Mouse (Mus musculus) common myeloid progenitor, adult 5-6 weeks (primary cell): Measurements from ENCODE around the gene Gm21885. TPM values are rescaled to one million over a fixed set of nuclear protein-coding genes. Genes with fewer than 3 reads are reported as not detected.

Source experiments
- ATAC-seq: replicated peaks from 2 replicates; pipeline ENCODE4 v1.8.0; 2016; ENCODE audit warnings: low read depth, mild to moderate bottlenecking, moderate TSS enrichment, inconsistent platforms; ENCODE audit not compliant: poor library complexity, severe bottlenecking
- total RNA-seq: library from RNA; stranded (forward); fragments of 200-1000, 187-1606 nt; gene quantifications from 2 replicates; pipeline ENCODE4 v1.2.3, GENCODE M21; 2017

The Gm21885 gene
- not detected in 2 replicates for total RNA-seq

- ATAC-seq: no peak
Observed at GRCm38 (mm10) chr11:94281199-94282181, at the start of gene Gm21885. TSS of gene Gm21885 (plus strand) at chr11:94281873.

- no peak for ATAC-seq
Observed at GRCm38 (mm10) chr11:94233405-94233804, 48.3 kb upstream of the Gm21885 start.

GRCm38 (mm10) chr11:94234380-94234779 lies 47.3 kb upstream of the Gm21885 start:
- ATAC-seq: no peak

DNA sequence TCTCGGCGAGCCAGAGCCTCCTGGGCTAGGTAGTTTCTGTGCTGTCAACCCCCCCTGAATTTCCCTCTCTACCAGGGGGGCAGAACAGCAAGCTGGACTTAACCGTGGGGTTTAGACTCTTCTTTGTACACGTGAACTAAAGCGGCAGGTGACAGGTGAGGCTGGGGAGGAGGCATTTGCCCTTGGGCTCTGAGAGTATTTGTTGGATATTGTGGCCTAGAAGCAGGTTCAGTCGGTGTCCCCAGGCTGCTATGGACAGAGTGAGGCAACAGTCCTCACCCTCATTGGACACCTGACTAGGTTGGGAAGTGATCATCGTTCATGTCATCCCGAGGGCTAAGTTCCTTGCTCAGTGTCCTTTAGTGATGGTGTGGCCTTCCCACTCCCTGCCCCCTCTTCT lies 46.8 kb upstream of the Gm21885 start:
- no peak for ATAC-seq

GRCm38 (mm10) chr11:94236074-94236473 lies 45.6 kb upstream of the Gm21885 start:
- peak; percentile 97 for ATAC-seq

DNA sequence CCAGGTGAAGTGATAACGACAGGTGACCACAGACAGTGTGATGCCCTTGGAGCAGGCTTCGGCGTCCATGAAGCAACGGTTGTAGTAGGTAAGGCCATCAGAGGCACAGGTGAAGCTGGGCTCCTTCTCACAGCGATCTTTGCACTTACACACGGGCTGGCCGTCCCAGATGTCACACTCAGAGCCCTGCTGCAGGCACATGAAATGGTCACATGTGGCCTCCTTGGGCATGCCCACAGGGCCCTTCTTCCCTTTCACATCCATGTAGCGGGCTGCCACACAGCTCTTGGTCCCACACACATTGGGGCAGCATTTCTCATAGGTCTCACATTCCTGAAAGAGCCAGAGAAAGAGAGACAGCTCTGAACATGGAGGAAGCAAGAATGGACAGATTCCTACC lies 42.9 kb upstream of the Gm21885 start:
- no peak for ATAC-seq

- no peak for ATAC-seq
Observed at GRCm38 (mm10) chr11:94239706-94240105, 42.0 kb upstream of the Gm21885 start.

GRCm38 (mm10) chr11:94242760-94243421 lies 38.8 kb upstream of the Gm21885 start:
- ATAC-seq: peak; percentile 59

GRCm38 (mm10) chr11:94243422-94244180 lies 38.1 kb upstream of the Gm21885 start:
- peak; percentile 23 for ATAC-seq

DNA sequence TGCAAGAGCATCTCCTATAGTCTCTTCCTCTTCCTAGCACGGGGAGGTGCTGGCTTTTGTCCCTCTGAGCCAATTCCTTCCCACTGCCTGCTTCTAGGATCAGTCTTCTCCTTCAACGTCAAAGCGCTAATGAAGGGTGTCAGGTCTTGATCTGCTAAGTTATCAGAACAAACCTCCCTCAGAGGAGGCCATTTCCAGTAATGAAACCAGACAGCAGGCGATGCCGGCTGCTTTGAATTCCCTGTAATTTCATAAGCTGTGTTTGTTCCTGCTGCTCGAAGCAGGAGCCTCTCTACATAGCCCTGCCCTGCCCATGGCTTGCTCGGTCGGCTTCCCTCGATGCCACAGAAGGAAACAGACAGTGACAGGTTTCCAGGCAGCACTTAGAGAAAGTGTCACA lies 37.3 kb upstream of the Gm21885 start:
- ATAC-seq: no peak

DNA sequence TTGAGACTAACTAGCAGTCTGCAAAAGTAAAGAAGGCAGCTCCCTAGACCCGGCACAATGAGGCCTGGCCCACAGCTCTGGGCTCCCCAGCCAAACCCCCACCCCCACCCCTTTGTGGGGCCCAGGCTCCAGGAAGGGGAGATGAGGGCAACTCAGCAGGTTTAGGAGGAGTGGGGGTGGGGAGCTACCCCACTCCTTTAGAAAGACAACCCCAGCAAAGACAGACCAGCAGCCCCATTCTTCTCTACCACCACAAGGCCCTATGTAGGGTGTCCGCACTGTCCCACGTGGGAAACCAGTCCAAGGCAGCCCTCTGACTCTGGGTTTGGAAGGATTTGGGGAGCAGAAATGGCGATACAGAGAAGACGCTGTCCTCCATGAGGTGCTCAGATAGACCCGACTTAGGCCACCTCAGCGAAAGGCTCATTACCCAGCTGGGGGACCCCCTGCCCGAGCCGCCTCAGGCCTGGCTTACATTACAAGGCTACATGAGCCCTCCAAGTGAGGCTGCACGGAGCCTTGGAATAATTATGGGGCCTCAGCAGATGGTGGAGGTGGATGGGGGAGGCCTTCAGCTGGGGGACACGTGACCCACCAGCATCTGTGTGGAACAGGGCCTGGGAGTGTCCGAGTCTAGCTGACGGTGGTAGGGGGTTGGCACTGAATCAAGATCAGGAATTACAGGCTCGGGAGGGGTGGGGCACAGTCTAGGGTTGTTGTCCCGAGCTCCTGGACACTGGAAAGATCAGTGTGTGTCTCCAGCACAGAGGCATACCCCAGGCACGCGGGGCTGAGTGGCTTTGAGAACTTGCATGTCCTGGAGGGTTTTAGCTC lies 35.5 kb upstream of the Gm21885 start, which contains the start of gene Wfikkn2:
TSS of gene Wfikkn2 (minus strand) at position 51 of the 834 bp plus-strand sequence.
- no peak for ATAC-seq

- ATAC-seq: no peak
Observed at GRCm38 (mm10) chr11:94246789-94247061, 34.9 kb upstream of the Gm21885 start.

GRCm38 (mm10) chr11:94253156-94253555 lies 28.5 kb upstream of the Gm21885 start:
- 0 out of 2 replicates have a peak, but pooled peaks have one; percentile 18 for ATAC-seq

- peak; percentile 56; the same call in 1 of the 2 replicates for ATAC-seq
Observed at GRCm38 (mm10) chr11:94253691-94254090, 28.0 kb upstream of the Gm21885 start.

DNA sequence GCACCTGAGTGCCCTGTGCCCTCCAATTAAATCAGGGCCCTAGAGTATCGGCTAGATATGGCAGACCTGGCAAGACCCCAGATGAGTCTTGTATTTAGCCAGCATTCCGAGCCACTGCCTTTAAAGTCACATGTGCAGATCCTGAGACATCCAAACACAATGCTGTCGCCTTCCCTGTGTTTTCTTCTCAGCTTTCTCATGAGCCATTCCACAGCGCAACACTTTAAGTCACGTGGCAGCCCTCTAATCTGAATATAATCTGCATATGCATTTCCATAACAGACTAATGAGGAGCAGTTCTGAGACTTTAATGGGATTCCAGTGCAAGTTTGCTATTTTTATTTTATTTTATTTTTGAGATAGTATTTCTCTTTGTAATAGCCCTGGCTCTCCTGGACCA lies 25.9 kb upstream of the Gm21885 start:
- ATAC-seq: no peak

DNA sequence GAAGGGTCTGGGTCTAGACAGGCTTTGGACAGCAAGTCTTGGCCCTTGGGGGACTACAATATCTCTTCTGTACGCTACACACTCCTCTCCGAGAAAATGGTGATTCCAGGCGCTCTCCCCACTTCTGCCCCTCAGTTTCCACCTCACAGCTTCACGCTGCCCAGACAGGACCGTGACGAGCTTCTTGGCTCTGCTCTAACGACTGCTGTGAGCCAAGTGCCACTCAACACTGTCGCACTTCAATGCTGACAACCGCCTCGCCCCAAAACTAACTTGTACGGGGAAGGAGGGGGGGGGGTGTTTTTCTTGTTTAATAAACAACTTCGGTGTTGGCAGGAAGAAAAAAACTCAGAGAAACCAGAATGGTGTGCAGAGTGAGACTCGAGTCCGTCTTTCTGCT lies 23.7 kb upstream of the Gm21885 start:
- no peak for ATAC-seq

DNA sequence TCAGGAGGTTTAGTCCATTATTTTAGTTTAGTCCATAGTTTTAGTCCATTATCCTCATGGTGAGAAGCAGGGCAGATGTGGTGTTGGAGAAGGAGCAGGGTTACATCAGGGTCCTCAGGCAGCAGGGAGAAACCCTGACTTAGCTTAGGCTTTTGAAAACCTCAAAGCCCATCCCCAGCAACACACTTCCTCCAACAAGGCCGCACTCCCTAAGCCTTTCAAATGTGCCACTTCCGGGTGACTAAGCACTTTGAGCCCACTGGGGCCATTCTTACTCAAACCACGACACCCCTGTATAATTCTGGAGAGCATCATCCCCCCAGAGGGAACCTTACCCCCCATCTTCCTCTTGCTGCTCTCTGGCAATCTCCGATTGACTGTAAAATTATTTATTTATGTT lies 21.9 kb upstream of the Gm21885 start:
- ATAC-seq: peak; percentile 93

DNA sequence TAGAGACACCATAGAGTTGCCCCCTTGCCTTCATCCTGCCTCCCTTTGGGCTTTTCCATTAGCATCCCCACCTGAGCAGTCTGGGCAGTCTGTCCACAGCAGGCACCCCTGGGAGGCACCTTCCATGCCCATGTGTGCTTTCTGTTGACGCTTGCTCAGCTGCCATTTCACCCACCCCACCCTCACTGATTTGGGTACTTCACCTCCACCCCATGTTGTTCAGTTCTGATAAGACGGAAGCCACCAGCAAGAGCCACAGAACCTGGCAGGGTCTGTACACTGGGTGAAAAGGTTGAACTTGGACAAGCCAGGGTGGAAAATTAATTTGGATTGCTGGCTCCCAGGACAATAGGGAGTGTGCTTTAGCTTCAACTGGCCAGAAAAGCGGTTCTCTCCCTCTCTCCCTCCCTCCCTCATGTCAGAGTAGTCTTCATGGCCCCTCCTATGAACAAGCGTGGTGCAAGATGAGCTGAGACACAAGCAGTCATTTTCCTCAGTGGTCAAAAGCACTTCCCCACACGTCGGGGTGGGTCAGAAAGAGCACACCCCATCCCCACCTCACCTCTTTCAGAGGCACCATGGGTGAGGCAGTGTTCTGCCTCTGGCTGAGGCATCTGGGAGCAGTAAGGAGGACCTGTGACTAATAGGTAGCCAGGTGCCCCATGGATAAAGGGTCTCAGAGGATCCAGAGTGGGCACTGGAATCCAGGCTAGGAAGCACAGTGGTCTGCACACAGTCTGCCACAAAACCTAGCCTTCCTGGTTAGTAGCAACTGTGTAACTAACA lies 19.9 kb upstream of the Gm21885 start:
- 0 out of 2 replicates have a peak, but pooled peaks have one; percentile 19 for ATAC-seq
